Mouse (Mus musculus): ENCODE results near the gene Kcnb1.

DNA sequence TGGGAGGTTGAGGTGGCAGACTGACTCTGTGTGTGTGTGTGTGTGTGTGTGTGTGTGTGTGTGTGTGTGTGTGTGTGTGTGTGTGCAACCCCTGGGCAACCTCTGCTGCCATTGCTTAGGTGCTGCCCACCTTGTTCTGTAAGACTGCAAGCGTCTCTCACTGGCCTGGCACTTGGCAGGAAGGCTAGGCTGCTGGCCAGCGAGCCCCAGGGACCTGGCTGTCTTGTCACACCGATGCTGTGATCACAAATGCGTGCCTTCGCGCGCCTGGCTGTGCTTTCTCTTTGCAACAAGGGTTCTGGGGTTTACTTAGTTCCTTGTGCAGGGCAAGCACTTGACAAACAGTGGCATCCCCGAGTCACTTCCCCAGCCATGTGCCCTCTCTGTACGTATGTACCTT lies 19.9 kb upstream of the Kcnb1 start:
- TF ChIP-seq GATA1 (IDR thresholded peaks at IDR 0.05; ENCODE audit: low read length), result no peak
- no peak for TF ChIP-seq TAL1 (IDR thresholded peaks at IDR 0.05; ENCODE audit: low read length)

Measured in erythroblast, embryonic 14.5 days (primary cell).